ENCODE assay signal across 9 mouse cellular contexts in the genomic region with DNA sequence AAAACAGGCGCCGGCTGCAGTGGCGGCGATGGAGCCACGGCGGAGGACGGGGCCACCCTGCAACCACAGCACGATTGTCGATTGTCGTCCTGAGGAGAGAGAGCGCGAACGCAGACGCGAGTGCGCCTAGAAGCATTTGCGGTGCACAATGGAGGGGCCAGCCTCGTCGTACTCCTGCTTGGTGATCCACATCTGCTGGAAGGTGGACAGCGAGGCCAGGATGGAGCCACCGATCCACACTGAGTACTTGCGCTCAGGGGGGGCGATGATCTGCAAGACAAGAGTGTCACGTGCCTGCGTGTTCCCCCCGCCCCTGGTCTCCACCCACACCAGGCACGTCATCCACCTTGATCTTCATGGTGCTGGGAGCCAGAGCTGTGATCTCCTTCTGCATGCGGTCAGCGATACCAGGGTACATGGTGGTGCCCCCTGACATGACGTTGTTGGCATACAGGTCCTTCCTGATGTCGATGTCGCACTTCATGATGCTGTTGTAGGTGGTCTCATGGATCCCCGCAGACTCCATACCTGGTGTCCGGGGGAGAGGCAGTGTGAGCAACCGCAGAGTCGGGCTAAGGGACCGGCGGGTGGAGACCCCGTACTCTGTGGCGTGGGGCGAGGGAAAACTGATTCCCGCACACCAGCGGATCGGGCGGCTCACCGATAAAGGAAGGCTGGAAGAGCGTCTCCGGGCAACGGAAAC. TPM values are rescaled to one million over a fixed set of nuclear protein-coding genes. Genes with fewer than 3 reads are reported as not detected.
DNase-seq lines count a peak whose midpoint lies in the region; ATAC-seq lines count a peak whose summit lies in the region.
"Had no signal": no experiment of that assay in that cellular context is flagged by ENCODE, and none has a peak within 500 bp of the region (broad histone marks: within the 10 kb centered on the region; RNA-seq: fewer than 3 reads in every experiment).

No protein-coding gene starts in this region.

- H3K27ac ChIP-seq in heart, embryonic 15.5 days, result no peak overlapping the region
- peak overlapping the region; percentile 64 for H3K27ac ChIP-seq in neural tube, embryonic 13.5 days (replicated peaks)

- peak overlapping the region; percentile 3 for H3K4me3 ChIP-seq in heart, embryonic 15.5 days
- peak overlapping the region; percentile 44 for H3K4me3 ChIP-seq in neural tube, embryonic 13.5 days

- 8% methylated on average over 49 of the region's 49 CpGs for WGBS in heart, embryonic 15.5 days
- under 1% methylated on average over 49 of the region's 49 CpGs for WGBS in neural tube, embryonic 13.5 days

- intact Hi-C loops in heart, postnatal 36 days (cut with DNase I), result no loop called here

- H3K27me3 ChIP-seq in heart, embryonic 15.5 days, result peaks cover 75% of the 10 kb centered on the region
- H3K27me3 ChIP-seq in neural tube, embryonic 13.5 days, result peaks cover 87% of the 10 kb centered on the region

- no peak overlapping the region for H3K9ac ChIP-seq in heart, embryonic 15.5 days
- H3K9ac ChIP-seq in neural tube, embryonic 13.5 days, result peak overlapping the region; percentile 70

- peak overlapping the region; percentile 31 for H3K4me2 ChIP-seq in heart, embryonic 15.5 days
- H3K4me2 ChIP-seq in neural tube, embryonic 13.5 days, result peak overlapping the region; percentile 65

- no peak for DNase-seq in heart, postnatal 36 days
- DNase-seq in cerebellum, postnatal 14 days, result peak; percentile 93 to 94
- DNase-seq in frontal cortex, postnatal 36 days (ENCODE audit: low spot score in 2 of 2), result peak; percentile 82 to 91
- peak; percentile 80 for DNase-seq in left cerebral cortex, adult 11 months (ENCODE audit: low spot score)
- no peak for DNase-seq in lung, postnatal 4 days
- no peak for DNase-seq in kidney, postnatal 10 days

- ATAC-seq in heart, embryonic 15.5 days (replicated peaks; ENCODE audit: insufficient number of reproducible peaks, insufficient read depth, low FRiP score, low read depth), result no peak
- ATAC-seq in neural tube, embryonic 13.5 days (ENCODE audit: low read depth), result peak; percentile 83

- H3K9me3 ChIP-seq in heart, embryonic 15.5 days (replicated peaks), result no peaks in the 10 kb centered on the region
- no peaks in the 10 kb centered on the region for H3K9me3 ChIP-seq in neural tube, embryonic 13.5 days
- H3K9me3 ChIP-seq: G1E had no signal

- H3K4me1 ChIP-seq in heart, embryonic 15.5 days (replicated peaks), result peaks cover 22% of the 10 kb centered on the region
- H3K4me1 ChIP-seq in neural tube, embryonic 13.5 days (replicated peaks), result peaks cover 21% of the 10 kb centered on the region

- H3K36me3 ChIP-seq in heart, embryonic 15.5 days, result no peaks in the 10 kb centered on the region
- H3K36me3 ChIP-seq in neural tube, embryonic 13.5 days, result no peaks in the 10 kb centered on the region

RNA-seq across cellular contexts. Expression of gene Acta1, which starts 2.5 kb away (rescaled TPM):
- polyA plus RNA-seq in heart, embryonic 15.5 days (2015; fragmentation: Nextera tagmentation; extraction: Ambion mirVana), result 179 and 184 TPM in 2 replicates
- total RNA-seq in heart, postnatal 36 days (2021), result 100 to 1,000 TPM; 656 to 855 TPM
- polyA plus RNA-seq in neural tube, embryonic 13.5 days (2015; fragmentation: Nextera tagmentation; extraction: Ambion mirVana), result 26.0 and 60.5 TPM in 2 replicates
- total RNA-seq: G1E had no signal

RNA-seq across cellular contexts. Expression of gene Ccsap, which starts 32.0 kb away (rescaled TPM):
- 2.2 and 2.9 TPM in 2 replicates for polyA plus RNA-seq in heart, embryonic 15.5 days (2015; fragmentation: Nextera tagmentation; extraction: Ambion mirVana)
- 1 to 10 TPM; 1.3 to 1.6 TPM for total RNA-seq in heart, postnatal 36 days (2021)
- polyA plus RNA-seq in neural tube, embryonic 13.5 days (2015; fragmentation: Nextera tagmentation; extraction: Ambion mirVana), result 4.5 and 4.6 TPM in 2 replicates

RNA-seq across cellular contexts. Expression of gene Nup133, which starts 57.0 kb away (rescaled TPM):
- polyA plus RNA-seq in heart, embryonic 15.5 days (2015; fragmentation: Nextera tagmentation; extraction: Ambion mirVana), result 21.1 and 25.4 TPM in 2 replicates
- total RNA-seq in heart, postnatal 36 days (2021), result 10 to 100 TPM; 11.2 TPM
- 21.9 and 22.3 TPM in 2 replicates for polyA plus RNA-seq in neural tube, embryonic 13.5 days (2015; fragmentation: Nextera tagmentation; extraction: Ambion mirVana)

Comparison
In these comparisons a context has a peak if more than half of its experiments do, and no peak if none do; other contexts are left out.
1. DNase-seq: peak in cerebellum, postnatal 14 days (2 of 2), frontal cortex, postnatal 36 days (2 of 2) and left cerebral cortex, adult 11 months (single experiment); none in heart, postnatal 36 days (0 of 2), lung, postnatal 4 days (0 of 2) and kidney, postnatal 10 days (single experiment).